Mouse (Mus musculus): ENCODE measurements around the gene Gm2a.

The Gm2a gene

DNA sequence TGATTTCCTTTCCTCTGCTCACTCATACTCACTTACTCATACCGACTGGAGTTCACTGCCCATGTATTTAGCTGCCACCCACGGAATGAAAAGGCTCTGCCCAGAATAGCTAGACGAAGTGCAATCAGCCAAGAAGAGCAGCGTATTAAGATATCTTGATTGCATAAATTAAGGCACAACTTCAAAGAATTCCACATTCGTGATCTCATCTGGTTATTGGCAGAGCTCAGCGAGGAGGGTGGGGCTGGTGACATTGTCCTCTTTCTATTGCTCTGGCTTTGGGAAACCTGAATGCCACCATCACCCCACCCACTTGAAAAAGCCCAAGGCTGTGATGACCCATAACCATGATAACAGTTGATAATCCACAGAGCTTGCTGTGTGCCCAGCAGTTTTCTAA lies 30.0 kb downstream of the Gm2a start:
- DNase-seq (ENCODE audit: extremely low read depth, insufficient read length, low spot score) = no peak

DNA sequence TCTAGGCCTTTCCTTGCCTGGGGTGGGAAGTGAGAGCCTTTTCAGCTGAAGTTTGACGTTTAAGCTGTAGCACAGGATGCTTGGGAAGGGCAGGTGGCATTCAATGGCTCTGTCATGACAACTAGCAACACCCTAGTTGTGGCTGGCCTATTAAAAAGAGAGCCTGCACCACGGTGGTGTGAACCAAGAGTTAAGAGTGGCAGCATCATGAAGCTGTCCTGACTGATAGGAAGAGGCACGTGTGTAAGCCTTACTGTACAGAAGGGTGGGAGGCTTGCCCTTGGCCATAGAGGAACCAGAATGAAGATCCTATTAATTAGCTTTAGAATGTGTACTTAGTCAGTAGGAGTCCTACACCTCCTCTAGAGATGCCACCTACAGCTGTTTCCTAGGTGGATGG lies 30.5 kb downstream of the Gm2a start:
- DNase-seq (ENCODE audit: extremely low read depth, insufficient read length, low spot score) = no peak

DNA sequence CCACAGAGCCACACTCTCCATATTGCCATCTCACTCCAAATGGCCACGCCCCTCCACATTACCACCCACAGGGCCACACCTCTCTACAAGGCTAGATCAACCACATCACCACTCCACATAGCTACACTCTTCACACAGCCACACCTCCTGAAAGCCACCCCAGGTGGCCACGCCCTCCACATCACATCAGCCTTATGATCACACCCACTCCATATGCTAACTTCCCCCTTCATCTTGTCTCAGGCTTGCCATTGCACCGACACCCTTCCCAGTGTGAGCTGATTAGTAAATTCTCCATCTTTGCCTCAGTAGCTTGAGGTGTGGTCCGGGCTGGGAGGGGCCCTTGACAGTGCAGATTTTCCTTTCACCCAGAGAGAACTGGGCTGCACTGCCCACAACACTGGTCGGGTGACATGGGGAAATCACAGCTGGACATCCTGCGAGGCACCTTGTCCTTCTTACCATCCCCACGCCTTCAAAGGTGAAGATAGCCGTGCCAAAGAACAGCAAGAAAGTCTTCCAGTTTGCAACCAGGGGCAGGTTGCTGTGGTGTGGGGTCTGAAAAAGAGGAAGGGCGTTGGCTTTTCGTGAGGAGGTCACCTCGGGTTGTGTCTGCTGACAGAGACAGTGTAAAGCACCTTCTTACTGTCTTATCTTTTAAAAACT lies 33.3 kb downstream of the Gm2a start:
- DNase-seq (ENCODE audit: extremely low read depth, insufficient read length, low spot score) = no peak

DNA sequence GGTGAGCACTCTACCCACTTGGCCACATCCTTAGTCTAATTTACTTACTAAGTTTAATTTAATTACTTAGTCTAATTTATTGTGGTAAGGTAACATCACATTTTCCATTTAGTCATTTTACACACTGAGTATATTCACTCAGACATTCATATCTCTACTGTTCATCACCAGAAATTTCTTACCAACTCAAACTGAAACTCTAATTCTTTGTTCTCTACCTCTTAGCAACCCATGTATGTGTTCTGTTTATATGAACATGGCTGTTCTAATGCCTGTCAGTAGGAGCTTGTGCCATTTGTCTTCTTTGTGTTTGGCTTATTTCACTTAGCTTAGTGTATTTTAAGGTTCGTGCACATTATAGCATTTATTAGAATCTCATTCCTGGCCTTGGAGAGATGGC lies 34.0 kb downstream of the Gm2a start:
- no peak for DNase-seq (ENCODE audit: extremely low read depth, insufficient read length, low spot score)

DNA sequence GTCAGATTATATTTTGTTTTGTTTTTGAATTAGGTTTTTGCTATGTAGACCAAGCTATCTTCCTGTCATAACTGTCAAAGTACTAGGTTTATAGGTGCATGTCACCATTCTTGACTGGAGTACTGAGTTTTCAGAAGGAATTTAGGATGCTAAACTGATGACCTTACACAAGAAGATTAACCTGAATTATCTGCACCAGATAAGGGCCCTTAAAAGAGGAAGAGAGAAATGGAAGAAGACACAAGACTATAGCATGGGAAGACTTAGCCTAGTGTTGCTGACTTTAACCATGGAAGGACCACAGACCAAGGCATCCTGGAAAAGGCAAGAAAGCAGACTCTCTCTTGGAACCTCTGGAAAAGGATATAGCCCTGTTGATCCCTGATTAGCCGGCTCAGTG lies 35.3 kb downstream of the Gm2a start:
- no peak for DNase-seq (ENCODE audit: extremely low read depth, insufficient read length, low spot score)

DNA sequence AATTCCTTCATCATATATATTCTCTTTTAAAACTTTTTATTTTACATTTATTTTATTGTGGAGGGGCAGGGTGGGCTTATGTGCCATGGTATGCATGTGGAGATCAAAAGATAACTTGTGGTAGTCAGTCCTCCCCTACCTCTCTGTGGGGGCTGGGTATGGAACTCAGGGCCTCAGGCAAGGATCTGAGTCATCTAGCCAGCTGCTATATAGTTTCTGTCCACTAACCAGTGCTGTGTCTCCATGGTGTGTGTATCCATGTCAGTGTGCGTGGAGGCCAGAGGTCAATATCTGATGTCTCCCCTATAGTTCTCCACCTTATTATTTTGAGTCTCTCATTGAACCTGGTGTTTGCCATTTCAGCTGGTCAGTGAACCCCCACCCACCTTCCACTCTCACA lies 36.5 kb downstream of the Gm2a start:
- no peak for DNase-seq (ENCODE audit: extremely low read depth, insufficient read length, low spot score)

DNA sequence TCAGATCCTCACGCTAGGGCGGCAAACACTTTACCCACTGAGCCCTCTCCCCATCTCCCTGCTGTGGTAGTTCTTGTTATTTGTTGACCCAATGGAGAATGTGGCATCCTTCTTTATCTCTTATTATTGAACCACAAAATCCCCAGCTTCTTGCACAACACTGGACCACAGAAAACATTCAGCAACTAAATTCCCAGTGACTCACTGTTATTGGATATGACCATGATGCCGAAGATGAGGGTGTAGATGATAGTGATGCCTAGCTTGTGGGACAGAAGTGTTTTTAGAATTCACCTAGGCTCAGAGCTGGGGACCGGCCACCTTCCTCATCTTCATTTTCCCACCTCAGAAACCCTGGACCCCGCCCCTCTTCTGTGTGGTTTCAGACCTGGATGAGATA lies 37.0 kb downstream of the Gm2a start:
- DNase-seq (ENCODE audit: extremely low read depth, insufficient read length, low spot score) = peak; percentile 31

DNA sequence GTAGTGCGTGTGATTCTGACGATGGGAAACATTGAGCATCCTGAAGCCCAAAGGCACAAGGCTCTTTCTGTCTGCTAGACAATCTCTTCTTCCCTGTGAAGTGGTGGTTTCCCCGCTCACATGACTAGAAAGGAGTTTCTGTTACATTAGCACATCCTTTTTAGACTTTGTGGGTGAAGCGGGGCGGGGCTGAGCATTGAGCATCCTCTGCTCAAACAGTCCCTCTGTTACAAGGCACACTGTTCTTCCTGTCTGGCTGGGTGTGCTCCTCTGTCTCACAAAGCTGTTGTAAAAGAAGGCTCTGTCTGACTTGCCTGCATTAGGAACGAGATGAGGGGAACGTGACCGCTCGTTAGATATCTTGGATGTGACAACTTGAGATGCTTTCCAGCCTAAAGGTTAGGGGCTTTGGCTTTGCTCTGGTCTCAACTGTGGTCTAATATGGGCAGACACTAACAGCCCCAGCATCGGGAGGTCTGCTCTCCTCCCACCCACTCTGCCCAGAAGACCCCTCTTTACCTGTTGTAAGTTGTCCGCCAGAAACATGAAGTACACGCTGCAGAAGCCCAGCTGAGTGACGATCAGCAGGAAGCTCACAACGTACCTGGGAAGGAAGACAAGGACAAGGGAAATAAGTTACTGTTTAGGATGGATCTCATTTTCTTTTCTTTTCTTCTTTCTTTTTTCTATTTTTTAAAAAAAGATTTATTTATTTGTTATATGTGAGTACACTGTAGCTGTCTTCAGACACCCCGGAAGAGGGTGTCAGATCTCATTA lies 39.0 kb downstream of the Gm2a start:
- no peak for DNase-seq (ENCODE audit: extremely low read depth, insufficient read length, low spot score)

DNA sequence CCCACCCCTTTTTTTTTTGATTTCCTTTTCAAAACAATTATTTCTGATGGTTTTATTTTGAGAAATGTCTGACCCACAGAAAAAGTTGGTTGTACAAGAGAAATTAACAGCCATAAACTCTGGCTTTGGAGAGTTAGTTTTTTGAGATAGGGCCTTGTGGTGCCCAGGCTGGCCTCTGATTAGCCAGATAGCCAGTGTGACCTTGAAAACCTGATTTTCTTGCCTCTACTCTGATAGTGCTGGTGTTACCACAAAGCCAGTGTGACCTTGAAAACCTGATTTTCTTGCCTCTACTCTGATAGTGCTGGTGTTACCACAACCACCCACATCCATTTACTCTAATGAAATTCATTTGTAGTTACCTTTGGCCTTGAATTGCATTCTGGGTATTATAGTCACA lies 39.7 kb downstream of the Gm2a start:
- no peak for DNase-seq (ENCODE audit: extremely low read depth, insufficient read length, low spot score)

DNA sequence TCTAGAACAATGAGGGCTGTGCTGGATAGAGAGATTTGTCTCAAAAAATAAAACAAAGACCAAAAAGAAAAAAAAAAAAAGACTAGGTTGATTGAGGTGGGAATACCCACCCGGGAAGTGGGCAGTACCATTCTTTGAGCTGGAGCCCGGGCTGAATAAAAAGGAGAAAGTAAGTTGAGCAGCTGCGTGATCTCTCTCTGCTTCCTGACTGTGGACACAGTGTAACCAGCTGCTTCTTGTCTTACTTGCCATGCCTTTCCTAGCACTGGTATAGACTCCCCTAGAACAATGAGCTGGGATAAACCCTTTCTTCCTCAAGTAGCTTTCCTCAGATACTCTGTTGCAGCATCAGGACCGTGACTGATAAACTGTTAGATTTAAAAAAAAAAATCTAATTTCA lies 43.6 kb downstream of the Gm2a start:
- DNase-seq (ENCODE audit: extremely low read depth, insufficient read length, low spot score) = no peak

DNA sequence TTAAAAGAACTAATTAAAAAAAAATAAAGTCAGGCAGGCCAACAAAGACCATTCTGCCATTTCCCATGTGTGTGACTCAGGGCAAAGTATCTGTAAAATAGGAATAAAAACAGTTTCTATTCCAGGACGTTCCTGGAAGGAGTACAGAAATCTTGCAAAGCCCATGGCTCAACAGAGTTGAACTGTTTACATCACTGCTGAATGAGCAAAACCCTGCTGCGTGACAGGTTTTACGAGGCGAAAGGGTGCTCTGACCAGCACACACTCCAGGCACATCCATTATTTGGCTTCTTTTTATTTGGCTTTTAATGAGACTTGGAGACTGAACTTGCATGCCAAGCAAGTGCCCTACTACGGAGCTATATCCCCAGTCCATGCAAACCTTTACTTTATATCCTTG lies 46.1 kb downstream of the Gm2a start:
- DNase-seq (ENCODE audit: extremely low read depth, insufficient read length, low spot score) = no peak

DNA sequence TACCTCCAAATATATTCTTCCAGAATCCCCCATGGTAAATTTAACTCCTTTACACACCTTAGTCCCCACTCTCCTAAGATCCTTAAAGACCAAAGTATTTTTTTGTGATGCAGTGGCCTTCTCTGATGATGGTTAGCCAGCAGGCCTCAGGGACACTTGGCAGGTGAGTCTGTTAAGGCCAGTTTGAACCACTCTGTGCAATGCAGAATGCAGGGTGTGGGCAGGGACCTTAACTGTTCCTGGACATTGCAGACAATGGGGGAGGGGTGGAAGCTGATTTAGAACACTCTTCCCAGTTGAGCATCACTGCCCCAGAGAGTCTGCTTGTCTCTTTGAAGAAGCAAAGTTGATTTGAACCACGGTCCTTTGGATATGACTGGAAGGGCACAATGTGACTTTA lies 48.9 kb downstream of the Gm2a start:
- DNase-seq (ENCODE audit: extremely low read depth, insufficient read length, low spot score) = no peak

DNA sequence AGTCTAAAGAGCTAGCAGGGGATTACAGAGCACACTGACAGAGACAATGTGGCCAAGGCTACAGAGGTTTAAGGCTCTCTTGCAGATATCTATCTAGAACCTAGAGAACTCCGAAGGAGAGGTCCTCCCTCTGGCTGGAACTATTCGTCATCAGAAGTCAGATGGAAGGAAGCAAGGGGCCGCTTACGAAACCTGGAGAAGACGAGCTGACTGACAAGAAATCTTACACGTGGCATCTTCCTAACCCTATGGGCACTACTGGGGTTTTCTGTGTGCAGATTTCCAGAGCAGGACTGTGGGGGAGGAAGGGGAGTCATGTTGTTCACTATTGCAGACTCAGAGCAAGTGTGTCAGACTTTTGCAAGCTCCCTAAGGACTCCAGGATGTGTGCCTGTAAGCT lies 49.5 kb downstream of the Gm2a start:
- no peak for DNase-seq (ENCODE audit: extremely low read depth, insufficient read length, low spot score)

DNA sequence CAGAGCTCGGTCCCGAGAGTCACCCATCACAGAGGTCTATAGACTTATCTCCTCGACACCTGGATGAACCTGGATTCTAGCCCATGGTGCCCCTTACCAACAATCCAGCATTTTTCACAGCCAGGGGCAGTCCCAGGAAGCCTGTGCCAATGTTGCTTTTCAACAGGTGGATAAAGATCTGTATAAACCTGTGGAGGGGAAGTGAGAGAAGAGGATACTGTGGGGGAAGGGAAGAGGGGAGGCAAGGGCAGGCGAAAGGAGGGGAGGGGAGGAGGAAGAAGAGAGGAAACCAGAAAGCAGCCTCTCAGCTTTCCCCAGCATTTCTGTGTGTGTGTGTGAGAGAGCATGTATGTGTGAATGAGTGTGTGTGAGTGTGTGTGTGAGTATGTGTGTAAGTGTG lies 50.5 kb downstream of the Gm2a start:
- no peak for DNase-seq (ENCODE audit: extremely low read depth, insufficient read length, low spot score)

DNA sequence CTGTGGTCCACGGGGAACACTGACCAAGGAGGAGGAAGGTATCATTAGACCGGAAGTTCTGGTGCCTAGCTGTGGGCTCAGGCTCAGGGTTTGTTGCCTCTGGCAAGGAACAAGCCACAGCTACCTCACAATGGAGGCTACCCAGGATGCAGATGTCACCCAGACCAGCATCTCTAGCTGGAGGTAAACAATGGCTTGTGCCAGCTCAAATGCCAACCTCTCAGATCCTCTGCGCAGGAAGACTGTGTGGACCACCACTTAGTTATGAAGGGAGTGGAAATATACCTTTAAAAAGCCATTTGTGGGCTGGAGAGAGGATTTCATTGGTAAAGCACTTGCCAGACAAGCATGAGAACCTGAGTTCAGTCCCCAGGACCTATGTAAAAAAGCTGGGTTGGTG lies 53.7 kb downstream of the Gm2a start, which contains the start of gene Slc36a3:
Gene Slc36a3, minus strand, starts transcription at position 101 of the 400 bp plus-strand sequence.
- no peak for DNase-seq (ENCODE audit: extremely low read depth, insufficient read length, low spot score)

DNA sequence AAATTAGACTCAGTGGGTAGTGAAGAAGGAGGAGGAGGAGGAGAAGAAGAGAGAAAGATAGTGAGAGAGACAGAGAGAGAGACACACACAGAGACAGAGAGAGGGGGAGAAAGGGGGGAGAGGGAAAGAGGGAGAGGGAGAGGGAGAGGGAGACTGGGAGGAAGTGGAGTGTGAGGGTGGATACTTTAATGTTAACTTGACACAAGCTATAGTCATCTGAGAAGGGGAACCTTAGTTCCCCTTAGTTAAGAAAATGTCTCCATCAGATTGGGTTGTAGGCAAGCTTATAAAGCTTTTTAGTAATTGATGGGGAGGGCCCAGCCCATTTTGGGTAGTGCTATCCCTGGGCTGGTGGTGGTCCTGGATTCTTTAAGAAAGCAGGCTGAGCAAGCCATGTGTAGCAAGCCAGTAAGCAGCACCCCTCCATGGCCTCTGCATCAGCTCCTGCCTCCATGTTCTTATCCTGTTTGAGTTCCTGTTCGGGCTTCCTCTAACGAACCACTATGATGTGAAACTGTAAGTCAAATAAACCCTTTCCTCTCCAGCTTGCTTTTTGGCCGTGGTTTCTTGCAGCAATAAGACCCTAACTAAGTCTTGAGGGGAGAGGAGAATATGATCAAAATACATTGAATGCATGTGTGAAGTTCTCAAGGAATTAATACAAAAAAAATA lies 56.6 kb downstream of the Gm2a start:
- no peak for DNase-seq (ENCODE audit: extremely low read depth, insufficient read length, low spot score)

DNA sequence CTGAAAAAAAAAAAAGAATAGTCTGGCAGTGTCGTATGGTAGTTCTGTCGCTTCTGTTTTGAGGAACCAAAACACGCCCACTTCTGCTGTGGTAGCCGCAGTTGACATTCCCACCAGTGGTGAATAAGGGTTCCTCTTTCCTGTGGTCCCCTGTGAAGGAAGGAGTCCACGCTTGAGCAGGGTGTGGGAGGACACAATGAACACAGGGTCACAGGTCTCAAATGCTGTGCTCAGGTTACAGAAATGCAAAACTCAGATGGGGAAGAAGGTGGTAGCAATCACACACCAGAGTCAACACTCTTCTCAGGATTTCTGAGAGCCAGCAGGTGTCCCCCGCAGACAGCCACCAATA lies 57.1 kb downstream of the Gm2a start:
- DNase-seq (ENCODE audit: extremely low read depth, insufficient read length, low spot score) = no peak

DNA sequence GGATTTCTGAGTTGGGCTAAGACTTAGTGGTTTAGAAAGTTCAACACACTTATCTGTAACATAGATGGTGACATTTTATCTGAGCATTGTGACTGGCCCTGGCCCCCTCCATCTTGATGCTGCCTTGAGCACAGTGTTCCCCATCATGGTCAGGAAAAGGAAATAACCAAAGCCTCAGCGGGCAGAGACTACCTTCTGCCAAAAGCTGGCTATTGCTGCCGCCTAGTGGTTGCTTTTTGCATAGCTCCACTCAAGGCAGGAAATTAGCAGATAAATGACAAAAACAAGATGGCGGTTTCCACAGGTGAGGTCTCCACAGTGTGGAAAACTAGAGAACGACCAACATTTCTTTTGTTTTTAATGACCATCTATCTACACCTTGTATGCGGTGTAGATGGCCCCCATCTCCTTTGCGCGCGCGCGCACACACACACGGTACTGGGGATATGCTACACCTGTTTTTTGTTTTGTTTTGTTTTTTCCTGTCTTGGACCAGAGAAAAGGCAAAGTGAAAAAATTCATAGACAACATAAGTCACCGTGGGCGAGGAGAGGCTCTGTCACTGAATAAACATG lies 61.0 kb downstream of the Gm2a start:
- peak; percentile 29 for DNase-seq (ENCODE audit: extremely low read depth, insufficient read length, low spot score)
